Mouse (Mus musculus): ENCODE measurements around the gene Tank.

Tank gene

GRCm38 (mm10) chr2:61582578-61583315 lies 4.4 kb downstream of the Tank start:
- no peak for DNase-seq

GRCm38 (mm10) chr2:61585447-61585846 lies 7.1 kb downstream of the Tank start:
- no peak for DNase-seq

- DNase-seq: no peak
Observed at GRCm38 (mm10) chr2:61586166-61586565, 7.8 kb downstream of the Tank start.

- DNase-seq: no peak
Observed at GRCm38 (mm10) chr2:61590751-61591150, 12.4 kb downstream of the Tank start.

- no peak for DNase-seq
Observed at GRCm38 (mm10) chr2:61592095-61592494, 13.7 kb downstream of the Tank start.

- DNase-seq: no peak
Observed at GRCm38 (mm10) chr2:61592699-61593029, 14.3 kb downstream of the Tank start.

GRCm38 (mm10) chr2:61593030-61593811 lies 14.8 kb downstream of the Tank start:
- peak; percentile 94 for DNase-seq

GRCm38 (mm10) chr2:61593871-61594304 lies 15.5 kb downstream of the Tank start:
- DNase-seq: peak; percentile 30

- no peak for DNase-seq
Observed at GRCm38 (mm10) chr2:61599730-61600129, 21.3 kb downstream of the Tank start.

- DNase-seq: no peak
Observed at GRCm38 (mm10) chr2:61603461-61603860, 25.1 kb downstream of the Tank start.

GRCm38 (mm10) chr2:61606942-61607341 lies 28.6 kb downstream of the Tank start:
- no peak for DNase-seq

- no peak for DNase-seq
Observed at GRCm38 (mm10) chr2:61623996-61624395, 45.6 kb downstream of the Tank start.

- DNase-seq: no peak
Observed at GRCm38 (mm10) chr2:61630864-61631555, 52.6 kb downstream of the Tank start.

GRCm38 (mm10) chr2:61635099-61635498 lies 56.7 kb downstream of the Tank start:
- DNase-seq: no peak

GRCm38 (mm10) chr2:61638182-61638581 lies 59.8 kb downstream of the Tank start:
- DNase-seq: no peak

- DNase-seq: peak; percentile 68
Observed at GRCm38 (mm10) chr2:61642452-61643368, 64.3 kb downstream of the Tank start.

- no peak for DNase-seq
Observed at GRCm38 (mm10) chr2:61651206-61651605, 72.8 kb downstream of the Tank start.

GRCm38 (mm10) chr2:61651640-61652039 lies 73.3 kb downstream of the Tank start:
- no peak for DNase-seq

GRCm38 (mm10) chr2:61655046-61655381 lies 76.6 kb downstream of the Tank start:
- no peak for DNase-seq

- DNase-seq: peak; percentile 69
Observed at GRCm38 (mm10) chr2:61655382-61656281, 77.2 kb downstream of the Tank start.
